Mouse (Mus musculus): ENCODE results near the gene Galm.

Galm gene

DNA sequence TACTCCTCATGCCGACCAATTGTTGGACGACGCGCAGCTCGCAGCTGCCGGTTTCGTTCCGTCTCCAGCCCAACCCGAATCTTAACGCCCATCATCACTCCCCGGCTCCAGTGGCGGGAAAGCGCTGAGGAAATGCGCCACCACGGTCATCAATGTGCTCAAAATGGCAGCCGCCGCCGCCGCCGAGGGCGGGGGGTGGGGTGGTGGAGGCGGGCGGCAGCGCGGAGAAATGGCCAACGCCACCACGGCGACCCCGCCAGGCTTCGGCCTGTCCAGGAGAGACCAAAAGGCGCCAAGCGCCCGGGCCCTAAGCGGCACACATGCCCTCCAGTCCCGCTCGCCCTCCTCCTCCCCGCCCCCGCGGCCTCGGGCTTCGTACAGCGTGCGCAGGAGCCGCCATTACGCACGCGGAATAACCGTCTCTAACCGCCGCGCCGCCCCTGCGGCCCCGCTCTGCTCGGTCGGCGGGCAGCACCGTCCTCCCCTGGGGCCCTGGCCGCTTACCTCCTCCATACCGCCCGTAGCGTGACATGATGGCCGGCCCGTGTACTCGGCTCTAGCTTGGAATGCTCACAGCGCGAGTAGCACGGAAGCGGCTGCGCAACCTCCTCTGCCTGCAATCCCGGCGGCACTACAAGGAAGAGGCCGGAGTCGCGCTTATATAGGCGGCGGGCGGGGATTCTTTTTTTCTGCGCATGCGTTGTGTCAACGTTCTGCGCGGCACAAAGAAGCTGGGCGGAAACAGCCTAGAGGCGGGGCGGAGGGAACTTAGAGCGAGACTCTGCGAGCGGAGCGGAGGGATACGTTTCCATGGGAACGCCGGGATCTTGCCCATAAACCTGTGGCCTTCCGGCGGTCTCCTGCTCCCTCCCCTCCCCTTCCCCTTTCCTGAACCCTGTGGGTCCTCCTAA lies 79.7 kb downstream of the Galm start, which contains the start of the genes Srsf7 and Ttc39d:
TSS of gene Srsf7 (minus strand) at position 637 of the 911 bp plus-strand sequence.
TSS of gene Ttc39d (plus strand) at position 790 of the 911 bp plus-strand sequence.
- ChIA-PET CTCF (interaction anchor here in 1 of 4 experiments (0.6 to 1.2 kb wide), 2 partner anchors 352 to 358 kb away, joined by 3 to 4 read pairs; no protein-coding TSS in a partner anchor), POLR2A (interaction anchor here (0.5 to 10.7 kb wide), 264 partner anchors 9 to 1292 kb away, joined by 3 to 146 read pairs (median 4); partner anchors contain the start of genes Gemin6 (in 4 of the 4), Morn2 (in 3 of the 4), Atl2 (in 2 of the 4) and Dhx57 (in 2 of the 4))

DNA sequence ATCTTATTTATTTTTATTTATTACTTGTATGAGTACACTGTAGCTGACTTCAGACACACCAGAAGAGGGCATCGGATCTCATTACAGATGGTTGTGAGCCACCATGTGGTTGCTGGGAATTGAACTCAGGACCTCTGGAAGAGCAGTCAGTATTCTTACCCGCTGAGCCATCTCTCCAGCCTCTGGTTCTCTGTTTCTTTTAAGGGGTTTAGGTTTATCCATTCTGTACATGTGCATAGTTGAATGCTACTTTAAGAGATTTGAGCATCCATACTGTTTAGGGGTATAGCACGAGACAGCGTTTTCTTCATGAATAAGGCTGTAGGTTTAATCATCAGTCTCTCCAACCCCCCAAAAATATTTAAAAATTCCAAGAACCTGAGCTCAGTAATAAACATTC lies 86.7 kb downstream of the Galm start:
- ChIA-PET POLR2A (interaction anchor here in 1 of 4 experiments (2.5 kb wide), 1 partner anchor 14 kb away, joined by 7 read pairs; no protein-coding TSS in a partner anchor), CTCF (interaction anchor here in 1 of 4 experiments (0.5 to 0.7 kb wide), 2 partner anchors 8 to 144 kb away, joined by 3 read pairs; no protein-coding TSS in a partner anchor)

DNA sequence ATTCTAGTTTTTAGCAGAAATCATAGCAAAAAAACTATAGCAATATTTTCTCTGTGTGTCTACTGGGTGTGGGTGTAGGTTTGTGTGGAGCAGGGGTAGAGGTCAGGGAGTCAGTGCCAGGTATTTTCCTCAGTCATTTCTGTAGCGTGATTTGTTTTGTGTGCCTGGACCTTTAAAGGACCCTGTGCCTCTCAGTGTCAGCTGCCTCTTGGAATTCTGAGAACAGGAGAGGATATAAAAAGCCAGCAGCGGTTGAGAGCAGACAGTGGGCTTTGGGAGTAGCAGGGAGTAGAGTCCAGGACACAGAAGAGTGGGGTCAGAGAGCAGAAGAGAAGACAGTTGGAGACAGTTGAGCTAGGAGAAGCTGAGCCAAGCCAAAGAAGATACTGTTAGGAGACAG lies 92.9 kb downstream of the Galm start:
- CTCF ChIA-PET, result no interaction called here
- POLR2A ChIA-PET, result interaction anchor here in 3 of 4 experiments (0.5 to 6.9 kb wide), 8 partner anchors 10 to 685 kb away, joined by 3 to 63 read pairs (median 3); partner anchors contain the start of genes Srsf7 (in 3 of the 3) and Ttc39d (in 3 of the 3)

DNA sequence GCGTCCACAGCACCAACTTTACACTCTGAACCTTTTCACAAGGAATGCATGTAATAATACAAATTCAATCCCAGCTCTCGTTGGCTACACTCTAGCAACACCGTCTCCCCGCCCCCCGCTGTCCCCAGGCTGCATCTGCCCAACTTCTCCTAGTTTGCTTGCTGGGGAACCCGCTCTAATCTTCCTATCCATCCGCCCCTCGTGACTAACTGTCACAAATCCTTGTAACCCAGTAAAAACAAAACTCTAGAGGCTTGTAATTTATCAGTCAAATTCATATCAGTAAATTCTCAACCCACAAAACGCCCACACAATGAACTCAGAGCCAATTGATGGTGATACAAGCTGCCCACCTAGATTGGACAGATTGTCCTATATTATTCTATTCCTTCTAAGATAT lies 93.9 kb downstream of the Galm start:
- POLR2A ChIA-PET, result interaction anchor here (0.5 to 6.9 kb wide), 8 partner anchors 9 to 34 kb away, joined by 3 to 63 read pairs (median 5); partner anchors contain the start of genes Srsf7 (in 3 of the 4) and Ttc39d (in 3 of the 4)
- CTCF ChIA-PET, result interaction anchor here in 1 of 4 experiments (1.3 kb wide), 1 partner anchor 17 kb away, joined by 3 read pairs; no protein-coding TSS in a partner anchor

DNA sequence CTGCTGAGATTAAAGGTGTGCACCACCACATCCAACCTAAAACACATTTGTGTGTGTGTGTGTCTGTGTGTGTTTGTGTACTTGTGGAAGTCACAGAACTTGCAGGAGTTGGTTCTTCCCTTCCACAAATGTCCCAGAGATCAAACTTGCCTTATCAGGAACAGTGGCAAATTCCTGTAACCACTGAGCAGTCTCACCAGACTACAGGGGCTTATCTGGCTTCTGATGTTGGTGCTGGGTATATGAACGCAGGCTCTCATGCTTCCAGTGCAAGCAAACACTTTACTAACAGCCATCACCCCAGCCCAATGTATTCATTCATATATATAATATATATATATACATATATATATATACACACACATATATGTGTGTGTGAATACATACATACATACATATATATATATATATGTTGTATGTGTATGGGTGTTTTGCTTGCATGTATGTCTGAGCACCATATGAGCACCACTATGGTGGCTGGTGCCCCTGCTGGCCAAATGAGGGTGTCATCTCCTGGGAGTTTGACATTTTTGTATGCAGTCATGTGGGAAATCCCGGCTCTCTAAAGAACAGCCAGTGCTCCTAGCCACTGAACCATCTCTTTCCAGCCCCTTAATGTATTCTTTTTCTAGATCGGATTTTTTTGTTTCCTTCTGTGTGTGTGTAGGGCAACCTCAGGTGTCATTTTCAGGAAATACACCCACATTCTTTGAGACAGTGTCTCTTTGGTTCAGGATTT lies 94.8 kb downstream of the Galm start:
- ChIA-PET POLR2A (interaction anchor here (0.6 to 5.8 kb wide), 11 partner anchors 13 to 581 kb away, joined by 3 to 146 read pairs (median 27); partner anchors contain the start of genes Srsf7 (in 3 of the 4) and Ttc39d (in 3 of the 4)), CTCF (interaction anchor here in 1 of 4 experiments (1.3 kb wide), 1 partner anchor 17 kb away, joined by 3 read pairs; no protein-coding TSS in a partner anchor)

DNA sequence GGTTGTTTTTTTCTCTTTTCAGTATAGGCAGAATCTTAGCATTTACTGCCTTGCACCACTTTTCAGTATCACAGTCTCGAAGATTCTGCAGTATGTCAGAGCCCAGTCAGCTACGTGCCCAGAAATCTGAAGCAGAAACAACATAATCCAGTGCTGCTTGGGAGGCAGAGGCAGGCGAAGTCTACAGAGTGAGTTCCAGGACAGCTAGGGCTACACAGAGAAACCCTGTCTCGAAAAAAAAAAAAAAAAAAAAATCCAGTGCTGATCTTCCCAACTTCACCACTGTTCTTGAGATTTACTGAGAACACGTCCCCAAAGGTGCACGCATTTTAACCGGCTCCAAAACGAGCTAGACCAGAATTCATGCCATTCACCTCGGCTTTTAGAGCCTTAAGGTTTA lies 96.6 kb downstream of the Galm start:
- ChIA-PET POLR2A (interaction anchor here (0.6 to 5.8 kb wide), 79 partner anchors 8 to 1398 kb away, joined by 3 to 146 read pairs (median 5); partner anchors contain the start of genes Srsf7 (in 4 of the 4), Ttc39d (in 4 of the 4), Dhx57 (in 3 of the 4) and Morn2 (in 3 of the 4)), CTCF (interaction anchor here (0.6 to 1.7 kb wide), 11 partner anchors 13 to 571 kb away, joined by 3 to 4 read pairs (median 3); no protein-coding TSS in a partner anchor)

DNA sequence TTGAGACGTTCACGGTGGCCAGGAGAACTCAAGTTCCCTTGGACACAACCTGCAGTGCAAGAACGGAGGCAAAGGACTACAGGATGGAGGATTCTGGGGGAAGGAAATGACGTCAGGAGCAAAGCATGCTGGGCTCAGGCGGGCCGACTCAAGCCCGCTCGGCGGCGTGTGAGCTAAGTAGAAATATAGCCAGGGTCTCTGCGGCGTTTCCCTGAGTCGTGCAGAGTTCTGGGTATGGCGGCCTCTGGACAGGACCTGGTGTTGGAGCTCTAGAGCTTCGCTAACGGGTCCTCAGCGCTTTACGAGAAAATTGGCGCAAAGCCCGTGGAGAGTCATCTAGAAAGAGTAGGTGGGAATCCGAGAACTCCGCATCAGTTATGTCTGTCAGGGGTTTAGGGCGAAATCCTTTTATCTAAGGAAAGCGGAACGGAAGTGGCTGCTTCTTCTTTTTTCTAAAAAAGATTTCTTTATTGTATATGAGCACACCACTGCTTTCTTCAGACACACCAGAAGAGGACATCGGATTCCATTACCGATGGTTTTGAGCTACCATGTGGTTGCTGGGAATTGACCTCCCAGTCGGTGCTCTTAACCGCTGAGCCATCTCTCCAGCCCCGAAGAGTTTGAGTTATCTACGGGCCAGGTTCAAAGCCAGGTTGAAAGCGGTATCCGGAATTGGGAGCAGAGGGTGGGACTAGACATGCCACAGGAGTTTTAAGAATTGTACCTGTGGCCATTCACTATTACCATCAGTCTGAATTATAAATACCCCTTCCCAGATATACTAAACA lies 97.2 kb downstream of the Galm start, which contains the start of gene Gemin6:
TSS of gene Gemin6 (plus strand) at position 116 of the 791 bp plus-strand sequence.
- CTCF ChIA-PET, result interaction anchor here (0.5 to 1.7 kb wide), 10 partner anchors 13 to 570 kb away, joined by 3 to 4 read pairs (median 3); no protein-coding TSS in a partner anchor
- POLR2A ChIA-PET, result interaction anchor here (0.6 to 5.8 kb wide), 79 partner anchors 7 to 1397 kb away, joined by 3 to 146 read pairs (median 5); partner anchors contain the start of genes Srsf7 (in 4 of the 4), Ttc39d (in 4 of the 4), Dhx57 (in 3 of the 4) and Morn2 (in 3 of the 4)

DNA sequence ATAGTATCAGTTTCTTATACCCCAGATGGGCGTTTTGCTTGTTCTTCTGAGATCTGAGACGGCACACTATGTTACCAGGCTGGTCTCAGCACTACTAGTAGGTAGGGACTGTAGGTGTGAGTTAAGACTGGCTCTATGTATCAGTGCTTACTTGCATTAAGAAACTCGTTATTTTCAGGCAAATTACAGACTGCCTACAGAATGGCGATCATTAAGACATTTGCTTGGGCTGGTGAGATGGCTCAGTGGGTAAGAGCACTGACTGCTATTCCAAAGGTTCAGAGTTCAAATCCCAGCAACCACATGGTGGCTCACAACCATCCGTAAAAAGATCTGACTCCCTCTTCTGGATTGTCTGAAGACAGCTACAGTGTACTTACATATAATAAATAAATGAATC lies 97.9 kb downstream of the Galm start:
- ChIA-PET POLR2A (interaction anchor here (0.9 to 5.8 kb wide), 23 partner anchors 9 to 225 kb away, joined by 3 to 146 read pairs (median 11); partner anchors contain the start of genes Srsf7 (in 3 of the 4), Ttc39d (in 3 of the 4), Dhx57 (in 1 of the 4) and Morn2 (in 1 of the 4)), CTCF (interaction anchor here in 1 of 4 experiments (0.7 kb wide), 1 partner anchor 352 kb away, joined by 3 read pairs; no protein-coding TSS in a partner anchor)

DNA sequence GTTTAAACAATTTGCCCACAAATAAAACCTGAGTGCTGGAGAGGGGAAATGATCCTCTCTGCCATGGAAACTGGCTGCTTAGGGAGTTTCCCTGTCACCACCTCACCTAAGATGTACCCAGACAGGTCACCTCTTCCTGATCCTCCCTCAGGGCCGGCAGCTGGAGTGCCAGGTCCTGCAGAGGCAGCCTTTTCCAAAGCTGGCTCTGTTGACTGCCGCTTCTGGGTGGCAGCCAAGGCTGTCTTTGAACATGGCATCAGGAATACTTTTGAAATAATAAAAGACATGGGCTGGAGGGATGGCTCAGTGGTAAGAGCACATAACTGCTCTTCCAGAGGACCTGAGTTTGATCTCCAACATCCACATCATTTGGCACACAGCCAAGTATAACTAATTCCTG lies 102.1 kb downstream of the Galm start:
- ChIA-PET POLR2A (interaction anchor here in 3 of 4 experiments (0.9 to 6.8 kb wide), 5 partner anchors 12 to 61 kb away, joined by 3 to 51 read pairs (median 4); partner anchors contain the start of genes Srsf7 (in 2 of the 3) and Ttc39d (in 2 of the 3)), CTCF (no interaction called here)

DNA sequence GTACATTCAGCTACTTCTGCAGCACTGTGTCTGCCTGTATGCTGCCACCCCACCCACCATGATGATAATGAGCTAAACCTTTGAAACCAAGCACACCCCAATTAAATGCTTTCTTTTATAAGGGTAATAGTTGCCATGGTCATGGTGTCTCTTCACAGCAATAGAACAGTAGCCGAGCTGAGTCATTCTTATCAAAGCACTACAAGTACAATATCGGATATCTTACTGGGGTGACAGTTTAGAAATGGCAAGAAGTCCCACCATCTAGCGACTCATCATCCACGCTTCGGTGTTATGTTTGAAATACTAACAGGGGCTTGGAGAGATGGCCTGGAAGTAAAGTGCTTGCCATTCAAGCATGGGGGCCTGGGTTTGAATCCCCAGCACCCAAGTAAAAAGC lies 106.6 kb downstream of the Galm start:
- CTCF ChIA-PET, result interaction anchor here in 3 of 4 experiments (0.5 to 1.4 kb wide), 9 partner anchors 8 to 1329 kb away, joined by 3 to 5 read pairs (median 3); partner anchors contain the start of genes Dhx57 (in 2 of the 3) and Morn2 (in 2 of the 3)
- POLR2A ChIA-PET, result interaction anchor here (0.6 to 13.0 kb wide), 32 partner anchors 8 to 217 kb away, joined by 3 to 267 read pairs (median 4); partner anchors contain the start of genes Gemin6 (in 4 of the 4), Ttc39d (in 4 of the 4), Srsf7 (in 3 of the 4) and Dhx57 (in 1 of the 4)

DNA sequence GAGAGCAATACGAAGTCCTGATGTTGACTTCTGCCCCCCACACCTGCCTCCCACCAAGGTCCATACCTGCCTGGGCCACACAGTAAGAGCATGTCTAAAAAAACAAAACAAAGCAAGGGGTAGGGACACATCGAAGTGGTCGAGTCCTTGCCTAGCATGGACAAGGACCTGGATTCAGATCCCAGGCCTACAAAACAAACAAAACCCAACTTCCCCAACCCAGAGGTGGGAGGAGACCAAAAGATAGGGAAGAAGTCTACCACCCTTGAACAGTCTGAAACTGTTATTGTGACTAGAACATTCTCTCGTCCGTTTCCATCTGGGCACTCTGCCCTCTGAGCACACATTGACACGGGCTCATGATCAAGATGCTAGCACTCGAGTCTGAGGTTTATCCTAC lies 107.1 kb downstream of the Galm start:
- ChIA-PET CTCF (interaction anchor here in 3 of 4 experiments (0.8 to 1.2 kb wide), 4 partner anchors 56 to 1330 kb away, joined by 3 to 4 read pairs (median 4); partner anchors contain the start of genes Dhx57 (in 2 of the 3) and Morn2 (in 2 of the 3)), POLR2A (interaction anchor here (0.6 to 13.0 kb wide), 27 partner anchors 9 to 748 kb away, joined by 3 to 267 read pairs (median 5); partner anchors contain the start of genes Gemin6 (in 4 of the 4), Ttc39d (in 4 of the 4), Srsf7 (in 3 of the 4) and Dhx57 (in 1 of the 4))
